Mouse (Mus musculus) spleen, adult 12 weeks (tissue): ENCODE measurements around the gene Selenoi.

Experiments
- DNase-seq: peaks from one replicate; pipeline ENCODE4 v3.0.0; 2022; ENCODE audit warnings: low spot score

The Selenoi gene

GRCm38 (mm10) chr5:30238533-30238932 lies 6.2 kb downstream of the Selenoi start:
- DNase-seq, result no peak

GRCm38 (mm10) chr5:30240552-30240951 lies 8.2 kb downstream of the Selenoi start:
- no peak for DNase-seq

DNA sequence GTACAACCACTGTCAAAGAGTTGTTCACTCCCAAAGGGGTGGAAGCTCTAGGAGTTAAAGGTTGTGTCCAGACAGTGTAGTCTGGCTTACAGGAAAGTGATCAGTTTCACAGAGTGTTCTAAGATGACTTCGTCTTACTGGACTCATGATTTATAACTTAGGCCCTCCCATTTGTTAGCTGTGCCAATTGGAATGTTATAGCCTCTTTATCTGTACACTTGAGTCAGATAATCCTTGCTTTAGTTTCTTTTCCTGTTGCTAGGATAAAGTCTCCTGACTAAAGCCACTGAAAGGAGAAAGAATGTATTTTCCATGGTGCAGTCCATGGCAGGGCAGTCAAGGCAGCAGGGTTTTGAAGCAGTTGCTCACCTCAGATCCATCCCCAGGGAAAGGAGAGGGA lies 10.0 kb downstream of the Selenoi start:
- no peak for DNase-seq

- no peak for DNase-seq
These were observed 11.4 kb downstream of the Selenoi start for GRCm38 (mm10) chr5:30243741-30244140.

- no peak for DNase-seq
These were observed 13.6 kb downstream of the Selenoi start for GRCm38 (mm10) chr5:30245861-30246416.

DNA sequence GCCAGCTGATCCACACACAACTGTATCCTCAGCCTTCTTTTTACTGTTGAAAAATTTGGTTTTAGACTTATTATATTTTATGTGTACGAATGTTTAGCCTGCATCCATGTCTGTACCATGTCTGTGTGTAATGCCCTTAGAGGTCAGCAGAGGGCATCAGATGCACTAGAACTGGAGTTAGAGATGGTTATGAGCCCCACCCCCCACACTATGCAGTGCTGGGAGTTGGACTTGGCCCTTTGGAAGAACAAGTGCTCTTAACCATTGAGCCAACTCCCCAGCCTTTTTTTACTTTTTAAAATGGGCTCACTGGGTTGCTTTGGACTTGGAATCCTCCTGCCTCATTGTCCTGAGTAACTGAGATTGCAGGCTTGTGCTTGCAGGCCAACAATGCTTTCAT lies 15.3 kb downstream of the Selenoi start:
- no peak for DNase-seq

GRCm38 (mm10) chr5:30255567-30256354 lies 23.4 kb downstream of the Selenoi start:
- DNase-seq, result no peak

DNA sequence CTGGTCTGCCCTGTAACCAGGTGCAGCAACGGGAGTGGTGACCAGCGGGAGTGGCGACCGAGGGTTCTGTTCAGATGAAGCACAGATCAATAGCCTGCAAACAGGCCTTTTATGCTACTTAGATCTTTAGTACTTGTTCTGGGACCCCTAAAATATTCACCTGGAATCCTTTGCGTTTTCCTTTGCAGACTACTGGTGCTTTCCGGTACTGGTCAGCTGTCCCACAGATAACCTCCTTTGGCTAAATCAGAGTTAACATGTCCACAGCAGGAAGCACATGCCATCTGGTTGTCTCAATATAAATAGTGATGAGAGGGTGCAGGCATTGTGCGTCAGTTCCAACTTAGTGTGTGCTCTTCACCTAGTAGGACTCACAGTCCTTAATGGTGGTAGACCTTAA lies 26.4 kb downstream of the Selenoi start:
- DNase-seq, result no peak

DNA sequence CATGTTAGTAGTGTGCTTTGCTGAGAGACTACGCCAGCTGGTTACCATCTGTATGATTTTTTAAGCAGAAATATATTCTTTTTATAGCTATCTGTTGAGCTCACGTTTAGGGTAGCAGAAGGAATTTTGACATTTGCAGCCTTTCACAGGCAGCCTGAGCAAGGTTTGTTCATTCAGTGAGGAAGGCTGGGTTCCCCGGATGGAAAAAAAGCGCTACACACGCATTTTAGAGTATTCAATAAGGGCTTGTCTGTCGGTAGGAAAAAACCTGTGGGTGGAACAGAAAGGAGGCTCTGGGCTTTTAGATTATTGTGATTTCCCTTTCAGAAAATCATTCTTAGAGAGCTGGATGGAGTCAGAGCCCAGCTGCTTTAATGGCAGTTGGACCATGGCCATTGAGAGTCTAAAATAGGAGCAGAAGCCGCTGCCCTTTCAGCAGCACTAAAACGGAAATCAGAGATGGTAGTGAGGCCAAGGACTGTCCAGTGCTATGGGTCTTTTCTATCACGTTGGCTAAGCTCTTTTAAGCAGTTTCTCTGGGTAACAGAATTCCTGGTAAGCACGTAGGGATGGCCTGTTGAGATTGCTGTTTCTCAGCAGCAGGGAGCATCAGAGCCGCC lies 38.3 kb downstream of the Selenoi start:
- DNase-seq, result no peak

- DNase-seq, result no peak
These were observed 39.4 kb downstream of the Selenoi start for GRCm38 (mm10) chr5:30271599-30272281.

GRCm38 (mm10) chr5:30276361-30276760 lies 44.0 kb downstream of the Selenoi start:
- DNase-seq, result no peak

DNA sequence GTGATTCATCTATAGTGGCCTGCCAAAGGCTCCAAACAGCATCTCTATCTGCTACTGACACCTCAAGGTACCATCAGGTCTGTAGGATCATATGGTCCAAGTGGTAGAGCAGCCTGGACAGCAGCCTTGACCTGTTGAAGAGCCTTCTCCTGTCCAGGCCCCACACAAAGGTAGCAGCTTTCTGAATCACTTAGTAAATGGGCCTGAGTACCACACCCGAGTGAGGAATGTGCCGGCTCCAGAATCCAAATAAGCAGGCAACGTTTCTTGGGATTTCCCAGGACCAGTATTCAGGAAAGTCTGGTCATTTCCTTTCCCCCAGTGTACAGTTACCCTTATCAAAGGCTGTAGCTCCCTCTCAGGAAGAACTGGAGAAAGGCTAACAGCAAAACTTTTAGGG lies 46.6 kb downstream of the Selenoi start:
- no peak for DNase-seq

GRCm38 (mm10) chr5:30279446-30279845 lies 47.1 kb downstream of the Selenoi start:
- no peak for DNase-seq

DNA sequence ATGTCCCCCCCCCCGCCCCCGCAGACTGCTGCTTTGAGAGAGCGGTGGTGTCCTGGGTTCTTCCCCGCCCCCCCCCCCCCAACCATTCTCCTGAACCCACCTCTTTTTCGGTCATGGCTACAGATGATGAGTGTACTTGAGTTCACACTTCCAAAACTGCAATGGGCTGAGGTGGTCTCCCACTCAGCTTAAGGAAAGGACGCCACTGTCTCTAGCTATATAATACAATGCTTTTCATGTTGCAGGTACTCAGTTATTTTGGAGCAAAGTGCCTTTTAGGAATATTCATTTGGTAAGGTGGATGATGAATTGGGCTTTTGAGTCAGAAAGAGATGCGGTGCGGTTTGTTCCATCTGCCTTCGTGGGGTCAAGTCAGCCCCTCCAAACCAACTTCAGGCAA lies 48.5 kb downstream of the Selenoi start:
- DNase-seq, result no peak

GRCm38 (mm10) chr5:30281291-30281732 lies 48.9 kb downstream of the Selenoi start, which contains the start of gene Drc1:
Gene Drc1 (plus strand): TSS chr5:30281388.
- DNase-seq, result no peak

DNA sequence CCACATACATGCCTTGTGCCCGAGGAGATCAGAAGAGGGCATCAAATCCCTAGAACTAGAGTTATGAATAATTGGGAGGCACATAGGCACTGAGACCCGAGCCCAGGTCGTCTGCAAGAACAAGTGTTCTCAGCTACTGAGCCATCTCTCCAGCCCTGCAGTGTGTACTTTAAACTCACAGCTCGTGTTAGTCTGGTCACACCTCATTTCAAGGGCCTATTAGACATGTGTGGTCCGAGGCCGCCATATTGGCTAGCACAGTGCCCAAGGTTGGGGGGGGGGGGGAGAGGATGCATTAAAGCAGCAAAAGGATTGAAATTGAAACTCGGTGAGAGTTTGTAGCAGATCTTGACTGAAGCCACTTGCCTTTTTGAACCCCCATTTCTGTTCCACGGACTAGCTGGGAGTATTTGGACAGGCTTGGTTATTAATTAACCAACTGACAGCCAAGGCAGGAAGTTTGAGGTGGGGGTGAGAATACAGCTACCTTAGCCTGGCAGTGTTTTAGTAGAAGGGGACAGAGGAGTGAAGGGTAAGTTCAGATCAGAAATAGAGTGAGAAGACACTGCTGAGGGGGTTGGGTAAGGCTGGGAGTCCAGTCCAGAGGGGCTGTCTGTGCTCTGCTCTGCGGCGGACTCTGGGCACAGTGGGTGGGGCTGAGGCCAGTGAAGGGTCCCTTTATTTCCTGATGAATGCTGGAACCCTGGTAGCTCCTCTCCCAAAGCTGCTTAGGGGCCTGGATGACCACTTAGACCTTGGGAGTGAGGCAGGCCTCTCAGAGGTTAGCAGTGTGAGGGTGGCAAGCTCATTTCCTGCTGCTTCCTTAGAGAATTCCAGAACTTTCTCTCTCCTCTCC lies 53.8 kb downstream of the Selenoi start:
- no peak for DNase-seq

- DNase-seq, result no peak
These were observed 54.9 kb downstream of the Selenoi start for GRCm38 (mm10) chr5:30287106-30287882.
